Mouse (Mus musculus) liver, embryonic 14.5 days (tissue): ENCODE results near the gene Unk. TPM values are rescaled to one million over a fixed set of nuclear protein-coding genes. Genes with fewer than 3 reads are reported as not detected.

Experiments used
- ATAC-seq: fragments of 200-750 bp; cut with Nextera tagmentation; 2 replicates; pipeline ENCODE4 v1.8.0; 2017; ENCODE audit warnings: moderate number of reproducible peaks, mild to moderate bottlenecking, moderate library complexity; ENCODE audit not compliant: insufficient read depth
- DNase-seq, 3 experiments: peaks; one replicate each; pipeline ENCODE4 v3.0.0-alpha.2; 2012 to 2013; ENCODE audit warnings: low read depth in 3 of 3, low spot score in 3 of 3
- H3K27ac ChIP-seq: fragments of 300-500 bp; sonication (generic); 2 replicates; pipeline ENCODE4 v1.5.1; 2014; ENCODE audit warnings: moderate library complexity, mild to moderate bottlenecking, control low read depth, inconsistent platforms
- H3K27me3 ChIP-seq: fragments of 300-500 bp; sonication (generic); 2 replicates; pipeline ENCODE4 v1.6.1; 2014; ENCODE audit warnings: mild to moderate bottlenecking, low read length, moderate library complexity; ENCODE audit not compliant: control insufficient read depth, insufficient read depth
- H3K36me3 ChIP-seq: fragments of 300-500 bp; sonication (generic); replicated peaks from 2 replicates; pipeline ENCODE4 v1.6.1; 2014; ENCODE audit warnings: low read depth; ENCODE audit not compliant: control insufficient read depth, insufficient read depth
- H3K4me1 ChIP-seq, 2 experiments: fragments of 200-500 bp in 1 of 2; fragments of 300-500 bp in 1 of 2; sonication (generic) in 1 of 2; replicated peaks; 2 replicates each; pipeline ENCODE4 v1.6.1; 2012 to 2014; ENCODE audit warnings: antibody characterized with exemption in 1 of 2, inconsistent platforms in 1 of 2, low read length in 1 of 2; ENCODE audit not compliant: control insufficient read depth in 2 of 2, insufficient read depth in 2 of 2
- H3K4me2 ChIP-seq: fragments of 300-500 bp; sonication (generic); 2 replicates; pipeline ENCODE4 v1.6.1; 2014; ENCODE audit warnings: low read depth, mild to moderate bottlenecking, control low read depth, moderate library complexity
- H3K4me3 ChIP-seq, 2 experiments: fragments of 200-500 bp in 1 of 2; fragments of 300-500 bp in 1 of 2; sonication (generic) in 1 of 2; 2 replicates each; pipeline ENCODE4 v1.5.1; 2012 to 2014; ENCODE audit warnings: low read depth in 2 of 2, low read length in 2 of 2, mild to moderate bottlenecking in 2 of 2, control low read depth in 1 of 2, inconsistent platforms in 1 of 2, moderate library complexity in 1 of 2; ENCODE audit not compliant: insufficient read depth in 1 of 2
- H3K9ac ChIP-seq: fragments of 300-500 bp; sonication (generic); replicated peaks from 2 replicates; pipeline ENCODE4 v1.6.1; 2014; ENCODE audit warnings: mild to moderate bottlenecking, control low read depth, moderate library complexity
- H3K9me3 ChIP-seq: fragments of 300-500 bp; sonication (generic); 2 replicates; pipeline ENCODE4 v1.6.1; 2016; ENCODE audit warnings: low read length, mixed read lengths; ENCODE audit not compliant: control insufficient read depth
- CTCF ChIP-seq: IDR thresholded peaks from 2 replicates; pipeline ENCODE4 v1.5.1; 2016; ENCODE audit warnings: antibody characterized with exemption, low read depth, control low read depth
- EP300 ChIP-seq: IDR thresholded peaks from 2 replicates; pipeline ENCODE4 v1.6.1; 2016; ENCODE audit warnings: antibody characterized with exemption, low read depth
- WGBS: fragments of 180-500 bp; shearing (Covaris S2); extraction: QIAGEN DNeasy Blood & Tissue Kit; methylation state at CpG from one replicate; pipeline ENCODE4 v1.1.7; 2014; ENCODE audit not compliant: insufficient replicate concordance; 5-methylcytosine and 5-hydroxymethylcytosine counted together
- polyA plus RNA-seq, 2 experiments: library from polyadenylated mRNA; depleted of rRNA in 1 of 2; stranded (reverse) in 1 of 2; unstranded in 1 of 2; fragments of >200 nt; fragmentation: Nextera tagmentation in 1 of 2; extraction: Ambion mirVana in 1 of 2; gene quantifications; 2 replicates each; pipeline versions ENCODE4 v1.2.1 to v1.2.3; 2012 to 2014

Unk gene
- polyA plus RNA-seq, 2 experiments: 6.4 to 12.1 TPM

DNA sequence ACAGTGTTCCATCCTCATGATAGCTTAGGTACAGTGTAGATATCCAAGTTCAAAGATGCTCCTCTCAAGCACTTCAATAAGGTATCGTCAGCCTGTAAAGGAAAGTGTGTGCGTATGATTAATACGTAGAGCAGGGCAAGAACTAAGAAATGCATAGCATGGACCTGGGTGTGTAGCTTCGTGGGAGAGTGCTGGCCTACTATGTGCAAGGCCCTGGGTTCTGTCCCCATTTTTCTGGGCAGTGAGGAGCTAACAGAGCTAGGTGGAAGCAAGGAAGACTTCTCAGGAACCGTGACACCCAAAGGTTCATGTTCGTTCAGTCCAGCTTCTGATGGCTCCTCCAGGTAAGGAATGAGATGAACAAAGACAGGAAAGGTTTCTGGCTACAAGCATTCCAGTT is 15.1 kb downstream of the Unk start:
- 0 out of 4 replicates have a peak, but pooled peaks cover 0 to 2% of the 10 kb centered on the region in 2 experiments for H3K4me1 ChIP-seq
- H3K9ac ChIP-seq: no peak overlapping the region
- DNase-seq: no peak
- H3K27ac ChIP-seq: no peak overlapping the region
- 86% methylated on average over 6 of the region's 6 CpGs for WGBS
- H3K4me2 ChIP-seq: no peak overlapping the region
- ATAC-seq: no peak
- no peak for TF ChIP-seq EP300
- TF ChIP-seq CTCF: no peak
- no peaks in the 10 kb centered on the region for H3K27me3 ChIP-seq
- H3K36me3 ChIP-seq: peaks cover 35% of the 10 kb centered on the region
- H3K4me3 ChIP-seq: no peak overlapping the region
- no peaks in the 10 kb centered on the region for H3K9me3 ChIP-seq

DNA sequence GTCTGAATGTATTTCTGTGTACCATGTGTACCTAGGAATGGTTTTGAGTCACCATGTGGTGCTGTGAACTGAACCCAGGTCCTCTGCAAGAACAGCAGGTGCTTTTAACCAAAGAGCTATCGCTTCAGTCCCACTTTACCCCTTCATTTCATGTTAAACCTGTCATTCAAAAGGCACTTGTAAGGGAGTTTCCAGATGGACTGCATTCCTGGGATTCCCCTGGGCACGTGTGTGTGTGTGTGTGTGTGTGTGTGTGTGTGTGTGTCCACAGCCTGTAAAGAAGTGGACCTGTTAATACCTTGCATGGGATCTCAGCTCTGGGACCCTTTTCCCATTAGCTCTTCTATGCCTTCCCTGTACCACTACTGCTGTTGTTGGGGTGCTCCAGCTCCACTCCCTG is 19.5 kb downstream of the Unk start:
- Histone ChIP-seq H3K4me2 (no peak overlapping the region), H3K36me3 (peaks cover 50% of the 10 kb centered on the region), H3K9ac (no peak overlapping the region), H3K4me1 (peaks cover 0 to 5% of the 10 kb centered on the region in 2 experiments; a peak in 3 of 4 replicates), H3K27ac (no peak overlapping the region), H3K4me3 (no peak overlapping the region), H3K9me3 (no peaks in the 10 kb centered on the region), H3K27me3 (no peaks in the 10 kb centered on the region)
- no peak for ATAC-seq
- TF ChIP-seq EP300 (no peak), CTCF (no peak)
- 79% methylated on average over 2 of the region's 2 CpGs for WGBS
- DNase-seq: no peak

DNA sequence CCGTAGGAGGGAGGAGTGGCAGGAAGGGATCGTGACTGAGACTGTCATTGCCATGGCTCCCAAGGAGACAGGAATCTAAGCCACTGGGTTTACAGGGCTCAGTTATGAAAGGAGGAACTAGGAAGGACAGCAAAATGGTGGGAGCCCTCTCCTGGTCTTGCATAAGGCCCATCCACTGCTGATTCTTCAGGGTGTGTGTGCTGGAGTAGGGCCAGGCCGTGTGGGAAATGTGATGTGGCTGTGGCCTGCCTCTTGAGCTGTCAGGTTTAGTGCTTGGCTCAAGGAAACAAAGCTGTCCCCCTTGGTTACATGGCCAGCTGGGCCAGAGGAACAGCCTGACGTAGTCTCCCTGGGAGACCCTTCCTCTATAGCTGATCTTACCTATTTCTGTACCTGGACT is 20.1 kb downstream of the Unk start:
- Histone ChIP-seq H3K9me3 (no peaks in the 10 kb centered on the region), H3K4me2 (no peak overlapping the region), H3K27ac (no peak overlapping the region), H3K4me3 (no peak overlapping the region), H3K36me3 (peaks cover 56% of the 10 kb centered on the region), H3K9ac (no peak overlapping the region), H3K4me1 (peaks cover 0 to 5% of the 10 kb centered on the region in 2 experiments; a peak in 3 of 4 replicates), H3K27me3 (no peaks in the 10 kb centered on the region)
- no peak for TF ChIP-seq CTCF
- 86% methylated on average over 4 of the region's 4 CpGs for WGBS
- ATAC-seq: no peak
- no peak for DNase-seq

DNA sequence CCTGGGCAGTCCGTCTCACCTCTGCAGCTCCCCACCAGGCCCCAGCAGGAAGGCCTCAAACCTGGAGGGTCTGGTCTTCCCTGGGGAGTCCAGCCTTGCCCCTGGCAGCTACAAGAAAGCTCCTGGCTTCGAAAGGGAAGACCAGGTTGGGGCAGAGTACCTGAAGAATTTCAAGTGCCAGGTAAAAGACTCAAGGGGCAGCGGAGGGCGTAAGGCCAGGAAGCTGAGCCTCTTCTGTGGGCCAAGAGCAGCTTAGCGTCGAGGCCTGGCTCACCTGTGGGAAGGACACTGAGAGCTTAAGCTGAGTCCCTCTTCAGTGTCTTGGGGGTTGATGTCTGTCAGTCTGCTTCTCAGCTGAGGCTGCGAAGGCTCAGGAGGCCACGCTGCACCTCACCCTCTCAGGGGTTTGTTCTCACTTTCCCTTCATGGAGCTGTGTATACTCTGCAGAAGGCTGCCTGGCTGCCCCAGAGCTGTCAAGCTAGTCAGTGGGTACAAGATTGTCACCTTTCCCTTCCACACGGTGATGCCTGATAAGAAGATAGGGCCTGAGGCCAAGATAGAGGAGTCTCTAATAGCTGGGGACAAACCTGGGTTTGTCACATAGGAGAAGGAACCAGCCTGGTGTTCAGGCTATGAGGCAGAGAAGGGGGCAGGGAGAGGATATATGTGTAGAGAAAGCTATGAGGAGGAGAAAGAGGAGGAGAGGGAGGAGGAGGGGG is 23.5 kb downstream of the Unk start:
- Histone ChIP-seq H3K36me3 (peaks cover 61% of the 10 kb centered on the region), H3K4me3 (no peak overlapping the region), H3K9ac (no peak overlapping the region; the same call in 1 of the 2 replicates), H3K27me3 (no peaks in the 10 kb centered on the region), H3K27ac (no peak overlapping the region), H3K4me1 (peaks cover 13 to 28% of the 10 kb centered on the region in 2 experiments), H3K4me2 (no peak overlapping the region), H3K9me3 (no peaks in the 10 kb centered on the region)
- peak; percentile 27; the same call in 1 of the 2 replicates for ATAC-seq
- 73% methylated on average over 9 of the region's 9 CpGs for WGBS
- no peak for DNase-seq
- TF ChIP-seq CTCF: no peak
- TF ChIP-seq EP300: 0 out of 2 replicates have a peak, but pooled peaks have one; percentile 28

DNA sequence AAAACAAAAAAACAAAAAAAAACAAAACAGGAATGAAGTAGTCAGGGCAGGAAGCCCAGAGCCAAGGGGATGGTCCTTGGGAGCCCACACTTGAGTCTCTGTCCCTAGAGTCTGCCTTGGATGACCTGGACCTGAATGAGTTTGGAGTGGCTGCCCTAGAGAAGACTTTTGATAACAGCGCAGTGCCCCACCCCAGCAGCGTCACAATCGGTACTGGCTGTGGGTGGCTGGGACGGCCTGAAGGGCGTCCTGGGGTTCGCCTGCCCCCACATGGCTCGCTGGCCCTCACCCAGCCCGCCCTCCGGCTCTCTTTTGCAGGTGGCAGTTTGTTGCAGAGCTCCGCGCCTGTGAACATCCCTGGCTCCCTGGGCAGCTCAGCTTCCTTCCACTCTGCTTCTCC is 25.8 kb downstream of the Unk start:
- WGBS: 62% methylated on average over 11 of the region's 11 CpGs
- H3K4me1 ChIP-seq: peaks cover 13 to 28% of the 10 kb centered on the region in 2 experiments
- no peak overlapping the region for H3K4me3 ChIP-seq
- no peaks in the 10 kb centered on the region for H3K9me3 ChIP-seq
- TF ChIP-seq EP300: no peak
- TF ChIP-seq CTCF: no peak
- DNase-seq (no peak), ATAC-seq (no peak)
- no peaks in the 10 kb centered on the region for H3K27me3 ChIP-seq
- no peak overlapping the region for H3K4me2 ChIP-seq
- H3K27ac ChIP-seq: no peak overlapping the region
- H3K9ac ChIP-seq: no peak overlapping the region
- H3K36me3 ChIP-seq: peaks cover 58% of the 10 kb centered on the region
